13 mouse cellular contexts compared by ENCODE assay signal in the genomic region with DNA sequence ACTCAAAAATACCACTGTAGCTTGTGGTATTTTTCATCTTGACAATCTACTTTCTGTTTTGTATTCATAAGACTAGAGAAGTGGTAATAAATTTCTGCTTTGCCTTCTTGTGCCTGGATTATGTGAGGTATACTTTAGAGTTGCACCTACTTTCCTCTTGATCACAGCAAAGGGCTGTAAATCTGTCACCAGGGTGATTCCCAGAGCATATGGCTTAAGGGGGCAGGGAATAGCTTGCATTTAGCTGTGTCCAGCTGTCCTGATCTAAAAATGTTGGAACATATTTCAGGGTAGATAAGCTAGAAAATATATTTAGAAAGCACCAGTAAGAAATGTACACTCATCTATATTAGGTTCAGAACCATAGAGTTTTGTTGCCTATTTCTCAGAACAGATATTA. TPM values are rescaled to one million over a fixed set of nuclear protein-coding genes. Genes with fewer than 3 reads are reported as not detected.
"Had no signal": no experiment of that assay in that cellular context is flagged by ENCODE, and none has a peak within 500 bp of the region (broad histone marks: within the 10 kb centered on the region; RNA-seq: fewer than 3 reads in every experiment).

No protein-coding gene starts in this region.

- DNase-seq: kidney, adult 2 months; kidney, postnatal 25 days; layer of hippocampus, adult 9-11 months; liver, embryonic 13.5 days; lung, adult 2 months; lung, postnatal 14 days; midbrain, embryonic 14.5 days; right cerebral cortex, postnatal 25 days; thymus, adult 2 months; thymus, postnatal 25 days had no signal

- ATAC-seq: intestine, postnatal 0 days had no signal

RNA-seq across cellular contexts. Expression of a gene that starts 53.0 kb away (rescaled TPM):
- total RNA-seq: layer of hippocampus, adult 2 months; midbrain, postnatal 0 days had no signal
